Mouse (Mus musculus) right cerebral cortex, postnatal 36 days (tissue): ENCODE measurements around the gene Cd247.

Experiments used
- DNase-seq, 2 experiments: peaks; one replicate each; pipeline ENCODE4 v3.0.0; 2022; ENCODE audit warnings: low spot score in 2 of 2, mixed read lengths in 1 of 2

Gene Cd247

DNA sequence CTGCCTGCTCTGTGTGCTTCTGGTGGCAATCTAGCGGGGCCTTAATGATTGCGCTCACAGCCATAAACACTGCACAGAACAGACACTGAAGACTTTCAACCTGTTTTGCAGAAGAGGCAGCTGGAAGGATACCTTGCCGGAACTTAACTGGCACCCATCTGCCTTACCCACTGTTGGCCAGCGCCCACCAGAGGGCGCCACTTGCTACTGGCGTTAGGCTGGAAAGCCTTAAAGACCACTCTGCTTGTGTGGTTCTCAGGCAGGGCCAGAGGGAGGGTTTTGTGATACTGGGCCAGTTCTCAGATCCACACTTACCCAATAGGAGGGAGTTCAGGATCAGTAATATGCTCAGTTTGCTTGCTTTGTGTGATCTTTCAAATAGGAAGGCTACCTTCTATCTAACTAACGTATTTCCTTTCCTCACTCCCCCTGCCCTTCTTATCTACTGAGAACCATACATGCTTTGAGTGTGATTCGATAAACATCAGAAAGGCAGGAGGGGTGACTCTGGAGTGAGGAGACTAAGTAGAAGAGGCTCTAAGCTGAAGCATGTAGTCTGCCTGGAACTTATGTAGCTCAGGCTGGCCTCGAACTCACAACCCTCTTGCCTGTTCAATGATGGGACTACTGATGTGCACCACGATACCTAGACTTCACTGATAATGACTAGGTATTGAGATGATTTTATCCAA, 65.4 kb downstream of the Cd247 start:
- DNase-seq, result peak in 1 of 2 experiments; percentile 19

GRCm38 (mm10) chr1:165855759-165856545, 67.5 kb downstream of the Cd247 start:
- DNase-seq, result no peak

DNA sequence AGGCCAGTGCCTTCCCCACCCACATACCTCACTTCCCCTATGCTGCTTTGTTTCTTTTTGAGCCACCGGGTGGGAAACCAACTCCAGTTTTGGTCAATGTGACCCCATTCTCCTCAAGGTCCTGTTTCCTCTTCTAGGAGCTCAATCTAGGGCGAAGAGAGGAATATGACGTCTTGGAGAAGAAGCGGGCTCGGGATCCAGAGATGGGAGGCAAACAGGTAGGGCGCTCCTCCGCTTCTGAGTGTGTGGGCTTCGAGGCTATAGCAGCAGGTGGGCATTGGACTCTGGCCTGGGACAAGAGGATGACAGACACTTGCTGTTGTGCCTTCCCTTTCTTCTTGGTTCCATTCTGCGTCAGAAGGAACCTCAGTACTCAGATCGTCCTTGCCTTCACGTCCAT, 68.8 kb downstream of the Cd247 start:
- DNase-seq, result no peak

DNA sequence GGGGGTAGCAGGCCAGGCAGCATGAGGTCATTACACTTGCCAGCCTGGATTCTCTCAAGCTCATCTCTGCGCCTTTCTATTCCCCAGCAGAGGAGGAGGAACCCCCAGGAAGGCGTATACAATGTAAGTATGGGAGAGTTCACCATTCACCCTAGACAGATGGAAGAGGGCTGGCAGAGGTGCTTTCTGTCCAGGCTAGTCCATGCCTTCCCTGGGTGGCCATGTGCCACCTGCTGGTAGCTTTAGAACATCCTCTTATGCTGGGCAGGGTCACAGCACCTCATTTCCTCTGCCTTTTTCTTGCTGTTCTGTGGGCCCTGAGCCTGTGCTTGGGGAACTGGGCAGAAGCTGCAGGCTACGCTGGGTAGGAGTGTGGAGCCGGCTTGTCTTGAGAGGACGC, 69.9 kb downstream of the Cd247 start:
- DNase-seq, result no peak

DNA sequence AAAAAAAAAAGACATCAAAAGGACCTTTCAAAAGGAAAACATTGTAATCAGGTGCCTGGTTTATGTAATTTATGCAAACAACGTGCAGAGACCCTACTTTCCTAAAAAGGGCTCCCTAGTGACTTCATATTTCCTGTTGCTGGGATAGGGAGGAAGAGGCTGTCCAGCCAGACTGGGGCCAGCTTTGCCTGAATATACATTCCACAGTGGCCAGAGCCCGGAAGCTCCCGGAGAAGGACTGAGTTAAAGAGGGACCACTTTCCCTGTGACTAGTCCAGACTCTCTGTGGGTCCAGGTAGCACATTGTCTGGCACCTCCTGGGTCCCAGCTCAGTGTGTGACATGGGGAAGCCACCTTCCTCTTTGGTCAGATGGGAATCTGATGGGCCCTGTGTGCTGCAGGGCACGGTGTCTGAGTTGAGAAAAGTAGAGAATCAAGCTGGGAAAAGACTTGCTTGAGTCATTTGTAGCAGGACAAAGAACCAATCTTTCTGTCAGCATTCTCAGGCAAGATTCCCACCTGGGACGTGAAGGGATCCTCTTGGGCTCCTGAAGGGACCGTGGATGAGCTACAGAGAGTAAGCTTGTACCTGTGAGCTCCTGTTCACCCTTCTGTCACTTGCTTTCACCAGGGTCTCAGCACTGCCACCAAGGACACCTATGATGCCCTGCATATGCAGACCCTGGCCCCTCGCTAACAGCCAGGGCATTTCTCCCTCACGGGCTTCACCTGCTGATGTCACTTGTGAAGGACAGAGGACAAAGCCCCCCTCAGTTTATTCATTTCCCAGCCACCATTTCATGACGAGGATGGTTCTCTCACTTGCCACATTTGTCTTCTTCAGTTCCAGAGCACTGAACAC, 72.1 kb downstream of the Cd247 start:
- no peak for DNase-seq

GRCm38 (mm10) chr1:165861235-165861609, 72.7 kb downstream of the Cd247 start:
- no peak for DNase-seq

GRCm38 (mm10) chr1:165862059-165862458, 73.6 kb downstream of the Cd247 start:
- DNase-seq, result no peak

DNA sequence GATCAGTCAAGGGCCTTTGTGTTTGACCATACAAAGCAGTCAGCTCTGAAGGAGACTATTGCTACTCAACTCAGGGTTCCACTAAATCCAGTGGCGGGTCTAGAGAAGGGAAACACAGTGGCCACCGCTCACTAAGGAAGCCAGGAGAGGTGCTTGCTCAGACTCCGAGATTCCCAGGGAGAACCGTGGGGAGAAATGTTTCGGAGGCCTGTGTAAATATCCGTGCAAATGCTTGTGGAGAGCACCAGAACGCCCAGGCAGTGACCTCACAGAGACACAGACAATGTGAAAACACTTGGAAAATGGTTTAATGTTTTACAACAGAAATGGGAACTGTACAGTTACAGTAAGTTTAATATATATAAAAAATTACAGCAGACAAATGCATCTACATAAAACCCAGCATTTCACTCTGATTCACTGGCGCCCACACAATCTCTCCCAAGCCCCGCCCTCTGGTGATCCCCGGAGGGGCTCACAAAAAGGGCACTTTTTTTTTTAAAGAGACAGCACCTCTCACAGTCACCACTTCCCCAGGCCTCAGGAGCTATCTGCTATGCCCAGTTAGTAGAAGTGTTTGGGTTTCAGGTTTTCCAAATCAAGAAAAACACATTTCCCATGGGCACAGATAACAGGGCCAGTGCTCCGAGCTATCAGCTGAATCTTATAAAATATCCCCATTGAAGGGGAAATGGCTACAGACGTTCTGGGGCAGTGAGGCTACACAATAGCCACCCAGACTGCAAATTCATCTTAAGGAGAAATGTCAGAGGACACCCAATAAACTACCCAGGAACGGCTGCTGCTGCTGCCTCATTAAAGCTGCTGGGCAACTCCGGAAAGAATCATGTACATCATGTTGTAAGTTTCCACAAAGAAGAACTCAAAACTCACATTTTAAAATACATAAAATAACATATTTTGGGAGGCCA, 76.6 kb downstream of the Cd247 start:
- DNase-seq, result no peak

GRCm38 (mm10) chr1:165866630-165867280, 78.3 kb downstream of the Cd247 start:
- no peak for DNase-seq

DNA sequence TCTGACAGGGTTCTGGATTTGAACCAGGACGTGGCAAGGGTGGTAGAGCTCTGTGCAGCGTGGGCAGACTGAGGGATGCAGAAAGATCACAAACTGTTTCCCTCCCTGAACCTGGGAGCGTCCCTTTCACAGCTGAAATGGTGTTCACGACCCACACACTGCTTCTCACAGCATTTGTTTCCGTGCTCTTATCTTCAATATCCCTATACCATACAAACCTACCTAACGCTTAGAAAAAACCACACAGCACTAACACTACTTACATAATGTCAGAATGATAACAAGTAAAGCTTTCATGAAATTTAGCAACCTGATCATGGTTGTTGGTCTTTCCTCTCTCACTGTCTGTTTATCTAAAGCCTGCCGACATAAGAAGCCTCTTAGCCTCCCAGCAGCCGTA, 80.2 kb downstream of the Cd247 start:
- DNase-seq, result no peak

DNA sequence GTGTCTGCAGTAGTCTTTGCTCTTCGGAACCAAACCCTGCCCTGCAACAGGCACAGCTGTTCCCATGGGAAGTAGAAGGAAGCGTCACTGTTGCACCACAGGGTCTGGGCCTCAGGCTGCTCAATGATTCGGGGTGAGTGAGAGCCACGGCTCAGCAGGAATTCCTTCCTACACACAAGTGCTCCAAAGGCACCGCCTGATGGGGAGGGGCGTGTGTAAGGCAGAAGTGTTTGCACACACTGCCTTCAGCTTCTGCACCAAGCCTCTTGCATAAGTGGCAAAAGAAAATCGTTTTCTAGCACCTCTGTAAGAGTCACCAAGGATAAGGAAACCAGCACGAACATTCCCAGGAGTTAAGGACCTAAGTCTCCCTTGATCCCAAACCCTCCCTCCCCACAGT, 86.2 kb downstream of the Cd247 start:
- no peak for DNase-seq

- DNase-seq, result no peak
Observed at GRCm38 (mm10) chr1:165875520-165876284, 87.2 kb downstream of the Cd247 start.

- DNase-seq, result no peak
Observed at GRCm38 (mm10) chr1:165878751-165879150, 90.3 kb downstream of the Cd247 start.

DNA sequence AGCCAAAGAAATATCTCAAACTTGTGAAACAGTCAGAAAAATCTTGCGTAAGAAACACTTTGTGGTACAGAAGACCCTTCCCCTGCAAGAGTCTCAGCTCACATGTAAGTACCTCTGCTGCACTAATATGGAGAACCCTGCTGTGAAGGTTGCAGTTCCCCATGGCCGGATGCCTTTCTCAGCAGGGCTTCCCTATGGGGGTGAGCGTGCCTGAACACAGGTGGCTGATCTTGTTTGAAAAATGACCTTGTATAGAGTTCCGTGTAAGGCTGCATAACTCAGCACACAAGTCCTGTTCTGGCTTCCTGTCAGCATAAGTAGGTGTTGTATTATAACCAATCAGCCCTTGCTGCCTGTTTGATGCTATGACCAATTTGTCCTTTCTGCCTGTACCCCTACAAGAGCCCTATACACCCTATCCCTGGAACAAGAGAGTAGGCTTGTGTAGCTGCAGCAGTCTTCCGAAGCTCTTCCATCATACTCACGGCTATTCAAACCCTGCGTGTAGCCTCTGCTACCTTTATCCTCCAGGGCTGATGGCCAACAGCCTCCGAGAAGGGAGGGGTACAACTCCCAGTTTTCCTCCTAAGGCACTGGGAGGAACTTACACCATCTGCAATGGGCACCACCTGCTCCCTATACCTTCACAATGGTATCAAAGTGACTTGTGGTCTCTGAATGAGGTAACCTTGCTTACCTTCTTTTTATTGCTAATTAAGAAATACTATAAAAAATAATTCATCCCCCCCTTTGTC, 93.8 kb downstream of the Cd247 start:
- DNase-seq, result no peak

DNA sequence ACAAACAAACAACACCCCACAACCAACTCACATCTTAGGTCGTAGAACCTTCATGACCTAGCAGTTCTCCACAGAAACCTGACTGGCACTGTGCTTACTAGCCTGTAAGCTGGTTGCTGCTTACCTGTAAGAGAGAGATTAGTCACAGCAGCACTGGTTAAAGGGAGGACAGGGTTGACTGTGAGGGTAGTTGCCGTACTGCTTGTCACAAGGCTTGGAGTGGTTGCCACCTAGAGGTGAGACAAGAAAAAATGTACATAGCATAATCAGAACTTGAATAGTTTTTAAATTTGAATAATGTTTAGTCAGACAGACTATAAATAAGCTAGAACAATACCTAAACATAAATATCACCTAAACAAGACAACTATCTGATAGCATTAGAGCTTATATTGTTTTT, 103.2 kb downstream of the Cd247 start:
- DNase-seq, result no peak

- no peak for DNase-seq
Observed at GRCm38 (mm10) chr1:165903596-165903995, 115.1 kb downstream of the Cd247 start.

DNA sequence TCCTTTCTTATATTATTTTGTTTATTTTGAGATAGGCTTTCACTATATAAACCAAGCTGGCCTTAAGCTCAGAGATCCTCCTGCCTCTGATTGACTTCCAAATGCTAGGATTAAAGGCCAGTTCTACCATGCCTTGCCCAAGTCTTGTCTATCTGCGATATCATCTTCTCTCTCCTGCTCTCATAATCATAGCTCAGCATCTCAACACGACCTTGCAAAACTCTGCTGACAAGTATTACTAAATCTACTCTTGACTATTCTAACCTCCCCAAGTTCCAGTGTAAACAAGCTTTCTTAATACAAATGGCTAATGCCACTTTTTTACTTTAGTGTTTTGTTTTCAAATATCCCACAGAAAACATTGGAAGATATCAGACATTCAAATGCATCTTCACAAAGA, 119.7 kb downstream of the Cd247 start:
- no peak for DNase-seq

DNA sequence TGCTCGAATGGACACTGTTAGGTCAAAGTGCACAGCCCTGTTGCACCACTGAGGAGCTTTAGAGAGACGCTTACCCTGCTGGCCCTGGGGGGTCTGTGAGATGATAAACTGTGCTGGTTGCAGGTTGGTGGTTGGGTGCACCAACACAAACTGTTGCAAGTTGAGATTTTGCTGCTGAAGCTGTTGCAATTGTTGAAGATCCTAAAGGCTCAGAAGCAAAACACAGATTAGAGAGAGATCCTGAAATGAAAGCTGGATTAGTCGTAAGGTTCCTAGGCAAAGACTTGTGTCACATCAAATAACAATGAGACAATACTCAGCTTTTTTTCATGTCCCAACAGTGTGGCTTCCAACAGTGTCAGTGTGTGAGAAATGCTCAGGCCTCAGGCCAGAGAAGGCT, 120.3 kb downstream of the Cd247 start:
- no peak for DNase-seq

- DNase-seq, result no peak
Observed at GRCm38 (mm10) chr1:165909471-165909870, 121.0 kb downstream of the Cd247 start.
